Comparison of ENCODE assay signal across 18 mouse cellular contexts in genomic region chr16:96736501-96736900, GRCm38 (mm10).
"Had no signal": no experiment of that assay in that cellular context is flagged by ENCODE, and none has a peak within 500 bp of the region (broad histone marks: within the 10 kb centered on the region; RNA-seq: fewer than 3 reads in every experiment).

No protein-coding gene starts in this region.

- DNase-seq: lung, adult 18-20 months; lung, embryonic 14.5 days; lung, postnatal 10 days; lung, postnatal 4 days; retina, postnatal 1 day; right cerebral cortex, adult 18-20 months; right cerebral cortex, postnatal 25 days; right cerebral cortex, postnatal 4 days; spleen, adult 18-20 months; thymus, adult 18-20 months; thymus, postnatal 14 days; thymus, postnatal 36 days had no signal

- H3K4me2 ChIP-seq: lung, embryonic 14.5 days; midbrain, embryonic 12.5 days; midbrain, embryonic 15.5 days; neural tube, embryonic 13.5 days; neural tube, embryonic 15.5 days had no signal

- H3K4me1 ChIP-seq: midbrain, embryonic 12.5 days; midbrain, embryonic 15.5 days; neural tube, embryonic 13.5 days; neural tube, embryonic 15.5 days had no signal

- H3K36me3 ChIP-seq: midbrain, embryonic 12.5 days; midbrain, embryonic 15.5 days; neural tube, embryonic 13.5 days; neural tube, embryonic 15.5 days had no signal

- H3K9ac ChIP-seq: liver, embryonic 14.5 days; lung, embryonic 14.5 days; midbrain, embryonic 12.5 days; midbrain, embryonic 15.5 days; neural tube, embryonic 13.5 days; neural tube, embryonic 15.5 days had no signal

- H3K4me3 ChIP-seq: midbrain, embryonic 12.5 days; midbrain, embryonic 15.5 days; myocyte; neural tube, embryonic 13.5 days; neural tube, embryonic 15.5 days had no signal

- H3K9me3 ChIP-seq: midbrain, embryonic 12.5 days; midbrain, embryonic 15.5 days; neural tube, embryonic 13.5 days; neural tube, embryonic 15.5 days had no signal

- ATAC-seq: midbrain, embryonic 15.5 days had no signal

- H3K27ac ChIP-seq: liver, embryonic 14.5 days; midbrain, embryonic 12.5 days; midbrain, embryonic 15.5 days; neural tube, embryonic 13.5 days; neural tube, embryonic 15.5 days had no signal

- H3K27me3 ChIP-seq: midbrain, embryonic 12.5 days; midbrain, embryonic 15.5 days; neural tube, embryonic 13.5 days; neural tube, embryonic 15.5 days had no signal
